Mouse (Mus musculus) embryonic facial prominence, embryonic 15.5 days (tissue): Measurements from ENCODE around the gene Tmod3. TPM values are rescaled to one million over a fixed set of nuclear protein-coding genes. Genes with fewer than 3 reads are reported as not detected.
A peak's percentile ranks its signal among the peaks of the same experiment; 100 is the strongest.

Source experiments
- ATAC-seq: fragments of 200-750 bp; cut with Nextera tagmentation; 2 replicates; pipeline ENCODE4 v1.8.0; 2017; ENCODE audit warnings: low read depth, moderate TSS enrichment; ENCODE audit not compliant: insufficient number of reproducible peaks, low FRiP score, low TSS enrichment
- H3K27ac ChIP-seq: fragments of 300-500 bp; sonication (generic); replicated peaks from 2 replicates; pipeline ENCODE4 v1.5.1; 2015; ENCODE audit warnings: mild to moderate bottlenecking, inconsistent platforms
- H3K27me3 ChIP-seq: fragments of 300-500 bp; sonication (generic); 2 replicates; pipeline ENCODE4 v1.6.1; 2015; ENCODE audit warnings: inconsistent platforms
- H3K36me3 ChIP-seq: fragments of 300-500 bp; sonication (generic); 2 replicates; pipeline ENCODE4 v1.6.1; 2015; ENCODE audit warnings: mild to moderate bottlenecking, inconsistent platforms
- H3K4me1 ChIP-seq: fragments of 300-500 bp; sonication (generic); 2 replicates; pipeline ENCODE4 v1.6.1; 2015; ENCODE audit warnings: inconsistent platforms
- H3K4me2 ChIP-seq: fragments of 300-500 bp; sonication (generic); replicated peaks from 2 replicates; pipeline ENCODE4 v1.6.1; 2015; ENCODE audit warnings: mild to moderate bottlenecking, inconsistent platforms
- H3K4me3 ChIP-seq: fragments of 300-500 bp; sonication (generic); replicated peaks from 2 replicates; pipeline ENCODE4 v1.5.1; 2015; ENCODE audit warnings: mild to moderate bottlenecking, inconsistent platforms
- H3K9ac ChIP-seq: fragments of 300-500 bp; sonication (generic); 2 replicates; pipeline ENCODE4 v1.6.1; 2015; ENCODE audit warnings: inconsistent platforms
- H3K9me3 ChIP-seq: fragments of 300-500 bp; sonication (generic); replicated peaks from 2 replicates; pipeline ENCODE4 v1.6.1; 2016; ENCODE audit warnings: inconsistent platforms
- WGBS: fragments of 180-500 bp; shearing (Covaris S2); methylation state at CpG from one replicate; pipeline ENCODE4 v1.1.7; 2015; 5-methylcytosine and 5-hydroxymethylcytosine counted together
- polyA plus RNA-seq: library from polyadenylated mRNA; unstranded; fragments of >200 nt; fragmentation: Nextera tagmentation; extraction: Ambion mirVana; gene quantifications from 2 replicates; pipeline ENCODE4 v1.2.1, GENCODE M21; 2015

The Tmod3 gene
- polyA plus RNA-seq = 131 and 144 TPM in 2 replicates

DNA sequence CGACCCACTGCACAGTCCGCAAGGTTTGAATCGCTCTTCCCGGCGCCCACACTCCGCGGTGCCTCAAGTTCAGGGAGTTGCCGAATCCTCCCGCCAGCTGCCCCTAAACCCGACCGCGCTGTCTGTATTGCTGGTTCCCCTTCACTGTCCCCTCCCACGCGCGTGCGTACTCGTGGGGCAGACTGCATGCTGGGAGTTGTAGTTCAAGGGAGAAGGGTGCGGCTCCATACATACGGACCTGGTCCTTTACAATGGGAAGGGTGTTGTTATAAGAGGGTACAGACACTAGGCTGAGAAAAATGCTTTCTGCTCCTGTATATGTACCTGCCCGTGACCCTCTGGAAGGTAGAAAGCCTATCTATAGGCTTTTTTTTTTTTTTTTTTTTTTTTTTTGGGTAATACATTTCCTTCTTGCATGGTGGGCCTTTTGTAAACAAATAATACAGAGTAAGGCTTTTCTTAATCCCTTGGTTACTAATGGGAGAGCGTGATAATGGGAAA lies at the start of gene Tmod3:
Tmod3 (minus strand) TSS at position 146 of the 501 bp plus-strand sequence.
- H3K4me2 ChIP-seq = peak within 1 kb of the TSS; percentile 66
- H3K4me3 ChIP-seq = peak within 1 kb of the TSS; percentile 93
- H3K9me3 ChIP-seq = no peaks in the 10 kb centered on the region
- H3K9ac ChIP-seq = peak within 1 kb of the TSS; percentile 81
- H3K27ac ChIP-seq = peak within 1 kb of the TSS; percentile 91
- H3K4me1 ChIP-seq = no peaks in the 10 kb centered on the region
- 2% methylated on average over 21 of the region's 21 CpGs for WGBS
- peak; percentile 95 for ATAC-seq
- H3K27me3 ChIP-seq = no peaks in the 10 kb centered on the region
- H3K36me3 ChIP-seq = no peaks in the 10 kb centered on the region

DNA sequence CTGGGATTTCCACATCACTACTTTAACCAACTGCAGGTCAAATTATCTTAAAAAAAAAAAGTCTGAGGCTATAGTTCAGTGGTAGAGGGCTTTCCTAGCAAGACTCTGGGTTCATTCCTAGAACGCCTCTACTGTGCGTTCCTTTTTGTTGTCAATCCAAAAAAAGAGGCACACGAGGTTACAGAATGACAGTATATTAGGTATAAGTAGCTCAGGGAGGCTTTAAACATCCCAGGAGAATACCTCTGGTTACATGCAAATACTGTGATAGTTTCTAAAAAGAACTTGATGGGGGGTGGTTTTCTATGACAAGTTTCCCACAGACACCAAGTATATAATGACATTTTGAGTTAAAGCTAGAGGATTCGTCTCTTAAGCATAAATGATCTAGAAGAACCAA lies 48.0 kb upstream of the Tmod3 start:
- Histone ChIP-seq H3K4me1 (0 out of 2 replicates have a peak, but pooled peaks cover 8% of the 10 kb centered on the region), H3K9me3 (no peaks in the 10 kb centered on the region), H3K4me3 (no peak overlapping the region), H3K4me2 (no peak overlapping the region), H3K9ac (no peak overlapping the region), H3K36me3 (no peaks in the 10 kb centered on the region), H3K27me3 (peaks cover 4% of the 10 kb centered on the region), H3K27ac (no peak overlapping the region)
- ATAC-seq = no peak
- 89% methylated on average over 4 of the region's 4 CpGs for WGBS

DNA sequence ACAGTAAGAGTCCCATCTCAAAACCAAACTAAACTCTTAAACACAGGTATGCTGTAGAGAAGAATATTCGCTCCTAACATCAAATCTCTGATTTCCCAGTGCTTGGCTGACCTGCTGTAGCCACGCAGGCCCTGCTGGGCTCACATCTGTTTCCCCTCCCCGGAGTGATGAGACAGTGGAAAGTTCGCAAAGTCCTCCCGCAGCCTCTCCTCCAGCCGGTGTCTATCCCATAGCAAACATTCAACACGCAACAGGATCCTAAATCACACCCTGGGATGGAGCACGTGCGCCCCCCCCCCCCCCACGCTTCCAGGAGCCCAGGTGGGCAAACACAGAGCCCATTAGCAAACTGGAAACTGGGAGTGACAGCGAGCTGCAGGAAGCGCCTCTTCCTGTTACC lies 42.1 kb upstream of the Tmod3 start:
- no peak overlapping the region for H3K9ac ChIP-seq
- no peaks in the 10 kb centered on the region for H3K9me3 ChIP-seq
- ATAC-seq = no peak
- no peaks in the 10 kb centered on the region for H3K36me3 ChIP-seq
- no peak overlapping the region for H3K4me3 ChIP-seq
- H3K27me3 ChIP-seq = no peaks in the 10 kb centered on the region
- no peak overlapping the region for H3K4me2 ChIP-seq
- 0 out of 2 replicates have a peak overlapping the region, but pooled peaks have one; percentile 24 for H3K27ac ChIP-seq
- H3K4me1 ChIP-seq = peaks cover 9% of the 10 kb centered on the region; the same call in 1 of the 2 replicates
- WGBS = 36% methylated on average over 12 of the region's 12 CpGs

DNA sequence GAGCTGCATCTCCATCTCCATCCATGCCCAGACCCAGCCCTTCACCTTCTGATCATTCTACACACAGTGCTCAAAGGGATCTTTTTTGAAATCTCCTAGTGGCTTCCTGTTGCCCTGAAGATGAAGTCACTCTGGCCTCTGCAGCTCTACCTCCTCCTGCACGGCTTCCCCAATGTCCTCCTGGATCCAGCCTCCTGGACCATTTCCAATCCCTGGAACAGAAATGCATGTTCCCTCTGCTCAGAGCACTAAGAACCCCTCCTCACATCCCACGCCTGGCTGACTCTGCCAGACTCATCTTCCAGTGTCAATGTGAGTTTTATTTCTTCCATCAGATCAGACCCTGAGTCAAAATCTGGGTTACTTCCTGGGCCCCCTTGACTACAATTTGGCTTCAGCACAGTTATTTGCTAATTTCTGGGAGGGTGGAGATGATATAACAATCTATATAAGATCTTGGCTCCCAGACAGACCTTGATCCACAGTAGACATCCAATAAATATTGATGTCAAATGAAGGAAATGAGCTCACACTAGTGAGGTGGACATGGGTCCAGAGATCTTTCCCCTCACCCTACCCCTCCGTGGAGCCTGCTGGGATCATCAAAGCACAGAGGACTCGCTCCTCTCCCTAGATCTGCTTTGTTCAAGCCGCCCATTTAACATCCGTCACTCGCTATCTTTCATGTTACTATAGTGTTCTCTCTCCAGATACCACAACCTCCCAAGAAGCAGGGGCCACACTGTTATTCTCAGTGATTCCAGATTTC lies 40.9 kb upstream of the Tmod3 start:
- no peak overlapping the region for H3K4me3 ChIP-seq
- H3K27me3 ChIP-seq = no peaks in the 10 kb centered on the region
- no peak overlapping the region for H3K27ac ChIP-seq
- H3K9ac ChIP-seq = no peak overlapping the region
- no peaks in the 10 kb centered on the region for H3K36me3 ChIP-seq
- H3K9me3 ChIP-seq = no peaks in the 10 kb centered on the region
- WGBS = 75% methylated on average over 7 of the region's 7 CpGs
- peaks cover 9% of the 10 kb centered on the region; the same call in 1 of the 2 replicates for H3K4me1 ChIP-seq
- no peak for ATAC-seq
- no peak overlapping the region for H3K4me2 ChIP-seq

DNA sequence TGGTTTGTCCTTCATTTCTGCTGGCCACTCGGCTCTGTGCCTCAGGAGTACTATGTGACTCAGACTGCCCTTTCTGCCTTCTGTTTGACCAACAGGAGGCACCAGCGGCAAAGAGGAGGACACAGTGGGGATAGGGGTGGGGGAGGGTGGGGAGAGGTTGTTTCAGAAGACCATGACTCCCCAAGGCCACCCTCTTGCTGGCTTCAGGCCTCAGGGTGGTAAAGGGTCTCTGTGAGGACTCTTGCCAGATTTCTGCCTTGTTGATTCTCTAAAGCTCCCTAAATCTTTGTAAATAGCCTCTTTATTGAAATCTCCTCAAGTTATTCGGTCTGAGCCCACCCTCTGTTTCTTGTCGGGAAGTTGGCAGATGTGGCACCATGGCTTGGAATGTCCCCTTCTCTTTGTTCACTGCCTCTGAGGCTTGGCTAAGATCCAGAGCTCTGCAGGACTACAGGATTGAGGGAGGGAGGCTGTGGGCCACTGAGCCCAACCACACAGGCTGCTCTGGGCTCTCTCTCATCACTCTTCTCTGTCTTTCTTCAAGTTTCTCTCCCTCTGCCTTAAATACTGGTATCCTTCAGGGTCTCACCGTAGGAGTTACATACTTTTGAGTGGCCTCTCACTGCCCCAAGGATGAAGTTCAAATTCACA lies 39.9 kb upstream of the Tmod3 start:
- Histone ChIP-seq H3K9me3 (no peaks in the 10 kb centered on the region), H3K36me3 (no peaks in the 10 kb centered on the region), H3K9ac (no peak overlapping the region), H3K4me1 (peaks cover 9% of the 10 kb centered on the region; the same call in 1 of the 2 replicates), H3K4me2 (no peak overlapping the region), H3K4me3 (no peak overlapping the region), H3K27me3 (no peaks in the 10 kb centered on the region), H3K27ac (no peak overlapping the region)
- WGBS = 48% methylated on average over 5 of the region's 5 CpGs
- peak; percentile 49; the same call in 1 of the 2 replicates for ATAC-seq

DNA sequence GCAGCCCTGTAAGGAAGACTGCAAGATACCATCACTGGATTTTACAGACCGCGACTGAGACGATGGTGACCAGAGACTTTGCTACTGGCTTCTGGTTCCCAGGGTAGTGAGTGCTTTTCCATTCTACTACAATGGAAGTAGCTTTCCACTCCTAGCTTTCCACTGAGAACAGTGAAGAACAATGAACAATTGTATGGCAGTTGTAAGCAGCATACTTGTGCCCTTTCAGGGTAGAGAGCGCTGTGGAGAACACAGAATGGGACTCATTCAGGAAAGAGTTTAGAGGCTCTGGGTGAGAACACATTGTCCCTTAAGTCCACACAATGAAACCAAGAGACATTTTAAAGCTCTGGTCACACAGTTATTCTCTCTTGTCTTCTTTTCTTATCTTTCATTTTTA lies 38.1 kb upstream of the Tmod3 start:
- Histone ChIP-seq H3K27ac (no peak overlapping the region), H3K36me3 (no peaks in the 10 kb centered on the region), H3K9ac (no peak overlapping the region), H3K4me2 (no peak overlapping the region), H3K27me3 (no peaks in the 10 kb centered on the region), H3K4me3 (no peak overlapping the region), H3K9me3 (no peaks in the 10 kb centered on the region), H3K4me1 (peaks cover 9% of the 10 kb centered on the region; the same call in 1 of the 2 replicates)
- ATAC-seq = no peak
- 68% methylated on average over 4 of the region's 4 CpGs for WGBS

DNA sequence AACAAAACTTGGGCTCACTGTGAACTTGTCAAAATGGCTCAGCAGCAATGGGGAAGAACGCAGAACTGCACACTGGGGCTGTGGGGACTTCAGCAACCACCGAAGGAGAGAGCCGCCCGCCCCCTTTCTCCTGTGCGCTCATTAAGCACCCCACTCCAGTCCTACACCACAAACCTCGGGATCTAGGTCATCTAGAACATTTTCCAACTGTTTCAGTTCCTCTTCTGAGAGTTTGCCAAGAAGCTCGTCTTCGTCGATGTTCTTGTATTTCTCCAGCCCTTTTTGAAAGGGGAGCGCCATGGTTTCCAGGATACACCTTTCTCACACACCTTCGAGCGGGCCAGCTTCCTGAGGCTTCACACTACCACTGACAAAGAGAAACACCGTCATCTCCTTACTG lies 37.6 kb upstream of the Tmod3 start:
- Histone ChIP-seq H3K9me3 (no peaks in the 10 kb centered on the region), H3K4me2 (no peak overlapping the region), H3K27me3 (no peaks in the 10 kb centered on the region), H3K4me3 (no peak overlapping the region), H3K27ac (no peak overlapping the region), H3K4me1 (peaks cover 9% of the 10 kb centered on the region; the same call in 1 of the 2 replicates), H3K9ac (no peak overlapping the region), H3K36me3 (no peaks in the 10 kb centered on the region)
- no peak for ATAC-seq
- WGBS = 86% methylated on average over 13 of the region's 13 CpGs

DNA sequence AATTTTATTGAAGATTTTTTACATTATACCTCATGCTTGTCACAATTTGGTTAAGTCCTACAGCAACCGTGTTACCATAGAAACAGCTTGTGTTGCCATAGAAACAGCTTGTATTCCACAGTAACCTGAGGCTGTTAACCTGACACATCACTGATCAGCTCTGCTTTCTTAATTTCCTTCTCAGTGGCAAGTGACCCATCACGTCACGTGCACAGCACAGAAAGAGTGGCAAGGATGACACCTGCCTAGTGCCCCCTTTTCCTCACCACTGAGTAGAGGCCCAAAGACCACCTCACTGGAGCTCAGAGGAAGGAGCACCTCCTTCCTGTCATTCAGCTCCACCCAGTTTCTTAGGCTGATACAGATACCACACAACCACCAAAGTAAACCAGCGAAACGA lies 34.0 kb upstream of the Tmod3 start:
- H3K4me1 ChIP-seq = no peaks in the 10 kb centered on the region
- H3K9ac ChIP-seq = no peak overlapping the region
- 69% methylated on average over 5 of the region's 5 CpGs for WGBS
- no peak overlapping the region for H3K4me3 ChIP-seq
- no peaks in the 10 kb centered on the region for H3K9me3 ChIP-seq
- no peak overlapping the region for H3K4me2 ChIP-seq
- no peaks in the 10 kb centered on the region; the same call in 1 of the 2 replicates for H3K36me3 ChIP-seq
- H3K27me3 ChIP-seq = no peaks in the 10 kb centered on the region
- ATAC-seq = no peak
- H3K27ac ChIP-seq = no peak overlapping the region

DNA sequence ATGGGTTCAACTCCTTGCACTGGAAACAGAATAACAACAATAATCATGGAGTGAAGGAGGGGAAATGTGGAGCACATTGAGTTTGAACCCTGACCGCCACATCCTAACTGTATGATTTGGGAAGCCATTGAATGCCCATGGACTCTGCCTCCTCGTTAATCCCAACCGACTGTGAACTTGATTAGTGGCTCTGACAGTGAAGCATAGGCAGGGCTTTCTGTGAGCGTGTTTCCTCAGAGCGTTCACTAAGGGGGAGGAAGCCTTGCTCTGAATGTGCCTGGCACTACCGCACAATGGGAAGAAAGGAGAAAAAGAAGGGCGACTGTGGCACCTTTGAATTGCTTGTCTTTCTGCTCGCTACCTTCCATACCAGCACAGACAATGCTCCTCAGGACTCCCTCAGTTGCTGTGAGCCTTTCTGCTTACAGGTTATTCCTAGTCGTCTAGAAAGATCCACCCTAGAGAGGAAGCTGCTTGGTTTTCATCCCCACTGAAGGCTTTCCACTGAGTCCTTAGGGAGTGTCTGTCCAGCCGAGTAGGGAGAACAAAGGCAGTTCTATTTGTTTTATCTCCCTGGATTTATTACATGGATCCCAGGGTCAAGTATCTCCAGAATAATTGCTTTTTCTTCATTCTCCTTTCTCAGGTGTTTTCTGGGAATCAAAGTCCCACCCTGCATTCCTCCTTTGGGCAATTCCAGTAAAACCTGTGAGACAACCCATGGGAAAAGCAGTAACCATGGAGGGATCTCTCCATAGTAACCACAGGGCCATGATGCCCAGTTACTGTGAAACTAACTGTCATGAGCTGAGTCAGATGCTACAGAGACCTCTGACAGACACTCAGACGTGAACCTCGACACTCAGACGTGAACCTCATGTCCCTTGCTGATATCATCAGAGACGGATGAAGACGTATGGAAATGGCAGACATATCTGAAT lies 30.7 kb upstream of the Tmod3 start:
- ATAC-seq = no peak
- no peak overlapping the region for H3K27ac ChIP-seq
- no peak overlapping the region for H3K4me2 ChIP-seq
- 81% methylated on average over 15 of the region's 15 CpGs for WGBS
- H3K4me1 ChIP-seq = no peaks in the 10 kb centered on the region
- H3K9me3 ChIP-seq = no peaks in the 10 kb centered on the region
- H3K27me3 ChIP-seq = no peaks in the 10 kb centered on the region
- no peak overlapping the region for H3K4me3 ChIP-seq
- no peak overlapping the region for H3K9ac ChIP-seq
- H3K36me3 ChIP-seq = no peaks in the 10 kb centered on the region; the same call in 1 of the 2 replicates

DNA sequence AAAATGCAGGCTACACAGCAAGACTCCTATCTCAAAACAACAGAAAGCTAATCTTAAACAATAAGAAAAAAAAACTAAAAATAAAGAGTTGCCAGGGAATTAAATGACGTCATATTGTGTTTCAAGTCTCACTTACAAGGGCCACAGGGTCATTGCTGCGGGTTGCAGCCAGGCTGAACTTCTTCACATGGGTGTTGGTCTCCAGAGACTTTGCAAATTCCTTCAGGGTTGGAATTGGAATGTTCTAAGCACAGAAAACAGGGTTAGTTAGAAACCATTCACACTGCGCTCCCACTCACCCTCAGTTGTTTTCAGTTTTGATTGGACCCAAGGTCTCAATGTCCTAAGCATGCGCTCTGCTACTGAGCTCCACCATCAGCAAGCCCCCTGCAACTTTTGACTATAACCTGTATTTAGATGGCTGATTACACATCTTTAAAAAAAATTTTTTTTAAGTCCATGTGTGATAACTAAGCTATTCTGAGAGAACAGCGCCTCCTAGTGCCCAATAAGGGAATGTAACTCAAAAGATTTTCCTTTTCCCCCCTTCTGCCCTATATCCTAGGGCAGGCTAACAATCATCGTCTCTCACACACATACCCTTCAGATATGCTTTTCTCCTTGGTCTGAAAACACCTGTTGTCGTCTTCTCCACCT lies 22.4 kb upstream of the Tmod3 start:
- Histone ChIP-seq H3K4me1 (no peaks in the 10 kb centered on the region), H3K9ac (no peak overlapping the region), H3K36me3 (no peaks in the 10 kb centered on the region), H3K4me2 (no peak overlapping the region), H3K9me3 (no peaks in the 10 kb centered on the region), H3K4me3 (no peak overlapping the region), H3K27me3 (no peaks in the 10 kb centered on the region), H3K27ac (no peak overlapping the region)
- 46% methylated on average over 7 of the region's 7 CpGs for WGBS
- no peak for ATAC-seq
